Mouse (Mus musculus): ENCODE results near the gene Pdk1. TPM values are rescaled to one million over a fixed set of nuclear protein-coding genes. Genes with fewer than 3 reads are reported as not detected.
"Not testable (repeated sequence)": the region's sequence is repeated elsewhere in the genome, so short reads cannot be mapped to it uniquely, and the experiment has no call there.

Gene Pdk1
- polyA plus RNA-seq, 1 experiment from 2014 or later = 22.9 TPM

- ATAC-seq (ENCODE audit: low FRiP score); H3K36me3 ChIP-seq (replicated peaks; ENCODE audit: control insufficient read depth, insufficient read depth); H3K9me3 ChIP-seq (ENCODE audit: control insufficient read depth, low read length); H3K4me2 ChIP-seq (replicated peaks); H3K4me3 ChIP-seq (replicated peaks; ENCODE audit: low read length); DNase-seq (ENCODE audit: low spot score); H3K4me1 ChIP-seq (replicated peaks; ENCODE audit: control insufficient read depth, insufficient read depth, low read length); H3K27ac ChIP-seq; H3K27me3 ChIP-seq (ENCODE audit: control insufficient read depth, insufficient read depth, low read length); H3K9ac ChIP-seq: not testable (repeated sequence)
- WGBS = 94% methylated on average over 8 of the region's 8 CpGs
These were observed 33.3 kb downstream of the Pdk1 start for GRCm38 (mm10) chr2:71906356-71906755.

DNA sequence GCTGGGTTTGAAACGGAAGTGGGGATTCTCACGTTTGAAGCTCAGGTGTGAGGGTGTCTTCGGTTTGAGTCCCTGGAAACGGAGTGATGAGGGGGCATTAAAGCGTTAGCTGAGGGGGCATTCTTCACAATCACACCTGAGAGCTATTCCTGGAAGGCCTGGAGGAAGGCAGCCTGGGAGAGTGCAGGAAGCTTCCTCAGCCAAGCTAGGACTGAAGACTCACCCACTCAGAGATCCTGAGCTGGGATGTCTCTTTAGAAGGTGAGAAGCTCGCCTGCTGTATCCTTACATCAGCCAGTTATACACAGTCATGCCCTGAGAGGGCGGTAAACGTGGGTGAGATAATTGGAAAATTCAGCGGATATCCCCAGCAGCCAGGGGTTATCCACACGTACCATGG lies 40.9 kb downstream of the Pdk1 start:
- ATAC-seq (ENCODE audit: low FRiP score) (no peak), DNase-seq (ENCODE audit: low spot score) (no peak)
- H3K4me2 ChIP-seq (replicated peaks) = no peak overlapping the region
- H3K27me3 ChIP-seq (ENCODE audit: control insufficient read depth, insufficient read depth, low read length) = no peaks in the 10 kb centered on the region
- no peaks in the 10 kb centered on the region for H3K9me3 ChIP-seq (ENCODE audit: control insufficient read depth, low read length)
- WGBS = 81% methylated on average over 10 of the region's 10 CpGs
- no peak overlapping the region for H3K9ac ChIP-seq
- H3K36me3 ChIP-seq (replicated peaks; ENCODE audit: control insufficient read depth, insufficient read depth) = no peaks in the 10 kb centered on the region
- H3K4me3 ChIP-seq (replicated peaks; ENCODE audit: low read length) = no peak overlapping the region
- no peak overlapping the region for H3K27ac ChIP-seq
- H3K4me1 ChIP-seq (replicated peaks; ENCODE audit: control insufficient read depth, insufficient read depth, low read length) = no peaks in the 10 kb centered on the region

DNA sequence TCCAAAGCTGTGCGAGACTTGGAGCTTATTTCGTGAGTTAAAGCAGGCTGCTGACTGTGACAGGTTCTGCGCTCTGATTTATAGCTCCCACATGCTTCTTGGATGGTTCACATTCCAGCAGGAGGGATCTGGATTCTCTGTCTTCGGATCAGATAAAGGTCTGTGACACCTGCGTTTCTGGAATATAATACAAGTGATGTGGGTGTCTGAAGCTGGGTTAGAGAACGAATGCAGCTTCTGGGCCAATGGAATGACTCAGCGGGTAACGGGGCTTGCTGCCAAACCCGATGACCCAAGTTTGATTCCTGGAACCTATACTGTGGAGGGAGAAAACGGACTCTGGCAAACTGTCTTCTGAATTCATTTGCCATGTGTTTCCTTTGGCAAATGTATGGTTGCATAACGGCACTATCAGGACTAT lies 46.2 kb downstream of the Pdk1 start:
- H3K4me1 ChIP-seq (replicated peaks; ENCODE audit: control insufficient read depth, insufficient read depth, low read length) = no peaks in the 10 kb centered on the region
- H3K4me2 ChIP-seq (replicated peaks) = no peak overlapping the region
- ATAC-seq (ENCODE audit: low FRiP score) = no peak
- no peak overlapping the region for H3K9ac ChIP-seq
- H3K9me3 ChIP-seq (ENCODE audit: control insufficient read depth, low read length) = no peaks in the 10 kb centered on the region
- no peak for DNase-seq (ENCODE audit: low spot score)
- WGBS = 69% methylated on average over 11 of the region's 11 CpGs
- H3K27ac ChIP-seq = no peak overlapping the region
- H3K36me3 ChIP-seq (replicated peaks; ENCODE audit: control insufficient read depth, insufficient read depth) = no peaks in the 10 kb centered on the region
- no peaks in the 10 kb centered on the region for H3K27me3 ChIP-seq (ENCODE audit: control insufficient read depth, insufficient read depth, low read length)
- H3K4me3 ChIP-seq (replicated peaks; ENCODE audit: low read length) = no peak overlapping the region

- not testable (repeated sequence) for H3K9ac ChIP-seq; H3K9me3 ChIP-seq (ENCODE audit: control insufficient read depth, low read length); H3K27me3 ChIP-seq (ENCODE audit: control insufficient read depth, insufficient read depth, low read length); H3K4me1 ChIP-seq (replicated peaks; ENCODE audit: control insufficient read depth, insufficient read depth, low read length); H3K4me2 ChIP-seq (replicated peaks); ATAC-seq (ENCODE audit: low FRiP score); H3K27ac ChIP-seq; H3K4me3 ChIP-seq (replicated peaks; ENCODE audit: low read length); DNase-seq (ENCODE audit: low spot score); H3K36me3 ChIP-seq (replicated peaks; ENCODE audit: control insufficient read depth, insufficient read depth)
- WGBS = 88% methylated on average over 2 of the region's 2 CpGs
These were observed 51.9 kb downstream of the Pdk1 start for GRCm38 (mm10) chr2:71924931-71925330.

- Histone ChIP-seq H3K27me3 (ENCODE audit: control insufficient read depth, insufficient read depth, low read length) (no peaks in the 10 kb centered on the region), H3K36me3 (replicated peaks; ENCODE audit: control insufficient read depth, insufficient read depth) (no peaks in the 10 kb centered on the region), H3K9ac (no peak overlapping the region), H3K27ac (no peak overlapping the region), H3K4me3 (replicated peaks; ENCODE audit: low read length) (no peak overlapping the region), H3K4me1 (replicated peaks; ENCODE audit: control insufficient read depth, insufficient read depth, low read length) (peaks cover 4% of the 10 kb centered on the region; the same call in 1 of the 2 replicates), H3K9me3 (ENCODE audit: control insufficient read depth, low read length) (no peaks in the 10 kb centered on the region), H3K4me2 (replicated peaks) (no peak overlapping the region)
- no peak for DNase-seq (ENCODE audit: low spot score)
- 93% methylated on average over 8 of the region's 8 CpGs for WGBS
- no peak for ATAC-seq (ENCODE audit: low FRiP score)
These were observed 61.0 kb downstream of the Pdk1 start for GRCm38 (mm10) chr2:71934046-71934445.

- H3K27me3 ChIP-seq (ENCODE audit: control insufficient read depth, insufficient read depth, low read length) = no peaks in the 10 kb centered on the region
- H3K9me3 ChIP-seq (ENCODE audit: control insufficient read depth, low read length) = no peaks in the 10 kb centered on the region
- no peak overlapping the region for H3K4me2 ChIP-seq (replicated peaks)
- ATAC-seq (ENCODE audit: low FRiP score) (no peak), DNase-seq (ENCODE audit: low spot score) (no peak)
- WGBS = 97% methylated on average over 1 of the region's 1 CpGs
- no peak overlapping the region for H3K9ac ChIP-seq
- no peak overlapping the region for H3K4me3 ChIP-seq (replicated peaks; ENCODE audit: low read length)
- H3K36me3 ChIP-seq (replicated peaks; ENCODE audit: control insufficient read depth, insufficient read depth) = no peaks in the 10 kb centered on the region
- H3K4me1 ChIP-seq (replicated peaks; ENCODE audit: control insufficient read depth, insufficient read depth, low read length) = peaks cover 4% of the 10 kb centered on the region; the same call in 1 of the 2 replicates
- H3K27ac ChIP-seq = no peak overlapping the region
These were observed 63.7 kb downstream of the Pdk1 start for GRCm38 (mm10) chr2:71936711-71937110.

DNA sequence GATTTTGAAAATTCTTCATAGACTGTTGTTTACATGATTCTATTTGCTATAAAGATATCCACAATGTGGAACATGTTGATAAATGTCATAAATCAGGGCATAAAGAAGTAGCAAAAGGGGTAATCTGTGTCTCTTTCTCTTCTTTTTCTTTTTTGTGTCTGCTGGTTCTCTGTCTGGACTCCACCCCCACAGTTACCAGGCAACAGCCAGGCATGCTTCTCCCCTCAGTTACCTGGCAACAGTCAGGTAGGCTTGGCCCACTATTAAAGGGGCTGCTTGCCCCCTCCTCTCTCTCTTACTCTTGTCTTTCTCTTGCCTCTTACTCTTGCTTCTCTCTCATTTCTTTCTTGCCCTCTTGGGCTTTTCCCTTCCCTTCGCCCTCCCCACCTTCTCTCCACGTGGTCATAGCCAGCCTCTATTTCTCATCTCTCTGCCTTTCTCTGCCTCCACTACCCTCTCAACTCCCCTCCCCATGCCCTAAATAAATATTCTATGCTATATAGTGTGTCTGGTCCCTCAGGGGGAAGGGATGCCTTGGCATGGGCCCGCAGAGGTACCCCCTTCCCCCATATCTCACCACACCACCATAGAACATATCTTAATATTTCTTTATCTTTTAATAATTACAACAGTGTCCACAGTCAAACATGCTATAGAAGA lies 64.8 kb downstream of the Pdk1 start:
- Histone ChIP-seq H3K4me3 (replicated peaks; ENCODE audit: low read length) (no peak overlapping the region), H3K9ac (no peak overlapping the region), H3K27ac (no peak overlapping the region), H3K4me1 (replicated peaks; ENCODE audit: control insufficient read depth, insufficient read depth, low read length) (peaks cover 4% of the 10 kb centered on the region; the same call in 1 of the 2 replicates), H3K36me3 (replicated peaks; ENCODE audit: control insufficient read depth, insufficient read depth) (no peaks in the 10 kb centered on the region), H3K27me3 (ENCODE audit: control insufficient read depth, insufficient read depth, low read length) (no peaks in the 10 kb centered on the region), H3K9me3 (ENCODE audit: control insufficient read depth, low read length) (no peaks in the 10 kb centered on the region), H3K4me2 (replicated peaks) (no peak overlapping the region)
- WGBS = 65% methylated on average over 3 of the region's 3 CpGs
- no peak for DNase-seq (ENCODE audit: low spot score)
- ATAC-seq (ENCODE audit: low FRiP score) = no peak

DNA sequence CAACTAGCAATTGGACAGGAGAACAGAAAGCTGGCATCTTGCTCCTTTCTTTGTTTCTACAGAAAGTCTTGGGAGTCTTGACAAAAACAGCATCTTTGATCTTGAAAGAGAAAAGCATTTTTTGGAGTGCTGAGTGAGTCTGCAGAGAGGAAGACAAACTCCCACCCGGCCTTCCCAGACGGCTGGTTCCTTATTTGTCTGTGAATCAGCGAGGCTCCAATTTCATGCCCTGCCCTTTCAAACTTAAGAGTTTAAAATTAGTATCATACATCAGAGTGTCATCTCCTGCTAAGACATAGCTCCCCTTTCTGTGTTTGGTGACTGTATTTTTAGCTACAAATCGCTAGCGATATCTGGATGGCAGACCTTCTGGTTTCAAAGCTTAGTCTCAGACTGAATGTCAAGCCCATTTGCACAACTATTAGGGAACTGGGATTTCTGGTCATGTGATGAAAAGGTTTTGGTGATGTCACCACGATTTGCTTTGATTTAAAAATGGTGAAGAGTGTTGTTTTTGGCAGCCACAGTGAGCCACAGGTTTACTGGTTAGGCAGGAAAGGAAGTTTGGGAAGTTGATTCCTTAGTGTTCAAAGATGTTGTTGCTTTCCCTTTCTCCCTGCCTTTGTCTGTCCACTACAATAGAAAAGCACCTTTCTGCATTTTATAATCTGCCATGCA lies 65.8 kb downstream of the Pdk1 start:
- ATAC-seq (ENCODE audit: low FRiP score) (no peak), DNase-seq (ENCODE audit: low spot score) (no peak)
- Histone ChIP-seq H3K4me2 (replicated peaks) (no peak overlapping the region), H3K4me1 (replicated peaks; ENCODE audit: control insufficient read depth, insufficient read depth, low read length) (peaks cover 4% of the 10 kb centered on the region; the same call in 1 of the 2 replicates), H3K9ac (no peak overlapping the region), H3K36me3 (replicated peaks; ENCODE audit: control insufficient read depth, insufficient read depth) (no peaks in the 10 kb centered on the region), H3K27ac (no peak overlapping the region), H3K4me3 (replicated peaks; ENCODE audit: low read length) (no peak overlapping the region), H3K9me3 (ENCODE audit: control insufficient read depth, low read length) (no peaks in the 10 kb centered on the region), H3K27me3 (ENCODE audit: control insufficient read depth, insufficient read depth, low read length) (no peaks in the 10 kb centered on the region)
- 55% methylated on average over 6 of the region's 6 CpGs for WGBS

DNA sequence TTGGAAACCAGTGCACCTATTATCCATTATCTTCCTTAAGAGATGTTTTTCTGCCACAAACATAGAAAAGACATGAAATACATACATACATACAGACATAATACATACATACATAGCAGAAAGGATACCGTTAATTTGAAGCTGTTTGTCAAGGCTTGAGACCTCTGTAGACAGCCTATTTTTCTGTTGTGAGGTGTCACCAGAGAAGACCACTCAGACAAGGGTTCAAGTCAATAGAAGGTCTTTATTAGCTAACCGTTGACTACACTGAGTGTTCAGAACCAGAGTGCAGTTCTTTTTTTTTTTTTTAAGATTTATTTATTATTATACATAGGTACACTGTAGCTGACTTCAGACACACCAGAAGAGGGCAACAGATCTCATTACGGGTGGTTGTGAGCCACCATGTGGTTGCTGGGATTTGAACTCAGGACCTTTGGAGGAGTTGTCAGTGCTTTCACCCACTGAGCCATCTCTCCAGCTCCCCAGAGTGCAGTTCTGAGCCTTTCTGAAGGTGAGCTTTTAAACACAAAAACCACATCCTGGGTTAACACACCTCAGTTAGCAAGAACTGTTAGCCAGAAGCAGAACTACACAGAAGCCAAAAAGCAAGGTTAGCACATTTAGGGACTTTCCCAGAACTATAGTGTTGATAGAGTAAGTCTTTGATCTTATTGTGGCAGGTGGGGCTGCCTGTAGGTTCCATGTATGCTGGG lies 68.1 kb downstream of the Pdk1 start:
- H3K36me3 ChIP-seq (replicated peaks; ENCODE audit: control insufficient read depth, insufficient read depth) = no peaks in the 10 kb centered on the region
- no peaks in the 10 kb centered on the region for H3K9me3 ChIP-seq (ENCODE audit: control insufficient read depth, low read length)
- DNase-seq (ENCODE audit: low spot score) (no peak), ATAC-seq (ENCODE audit: low FRiP score) (no peak)
- no peak overlapping the region for H3K4me2 ChIP-seq (replicated peaks)
- peaks cover 4% of the 10 kb centered on the region; the same call in 1 of the 2 replicates for H3K4me1 ChIP-seq (replicated peaks; ENCODE audit: control insufficient read depth, insufficient read depth, low read length)
- no peak overlapping the region for H3K4me3 ChIP-seq (replicated peaks; ENCODE audit: low read length)
- no peak overlapping the region for H3K9ac ChIP-seq
- 98% methylated on average over 3 of the region's 3 CpGs for WGBS
- H3K27ac ChIP-seq = no peak overlapping the region
- no peaks in the 10 kb centered on the region for H3K27me3 ChIP-seq (ENCODE audit: control insufficient read depth, insufficient read depth, low read length)
